In genomic region chr5:117880916-117881555, GRCm38 (mm10) we compare ENCODE assay signal across 14 mouse cellular contexts.
DNase-seq lines count a peak whose midpoint lies in the region; ATAC-seq and TF ChIP-seq lines count a peak whose summit lies in the region.
"Had no signal": no experiment of that assay in that cellular context is flagged by ENCODE, and none has a peak within 500 bp of the region (broad histone marks: within the 10 kb centered on the region; RNA-seq: fewer than 3 reads in every experiment).

No protein-coding gene starts in this region.

- H3K9ac ChIP-seq in forebrain, postnatal 0 days, result no peak overlapping the region
- H3K9ac ChIP-seq: hindbrain, embryonic 15.5 days; limb, embryonic 12.5 days; lung, embryonic 14.5 days; neural tube, embryonic 12.5 days had no signal

- TF ChIP-seq CTCF in forebrain, postnatal 0 days (IDR thresholded peaks at IDR 0.05; ENCODE audit: low read depth), result no peak

- no peak overlapping the region for H3K4me3 ChIP-seq in forebrain, postnatal 0 days (ENCODE audit: low read depth, low read length)
- H3K4me3 ChIP-seq: heart, embryonic 10.5 days; hindbrain, embryonic 15.5 days; limb, embryonic 12.5 days; neural tube, embryonic 12.5 days had no signal

- H3K27me3 ChIP-seq in forebrain, postnatal 0 days (ENCODE audit: insufficient read depth, low read length), result no peaks in the 10 kb centered on the region
- H3K27me3 ChIP-seq: hindbrain, embryonic 15.5 days; neural tube, embryonic 12.5 days had no signal

- ATAC-seq in cerebellum, adult (ENCODE audit: insufficient number of reproducible peaks, low FRiP score, low TSS enrichment), result peak; percentile 72; the same call in 1 of the 2 replicates
- peak; percentile 48; the same call in 1 of the 2 replicates for ATAC-seq in forebrain, postnatal 0 days

- no peak overlapping the region for H3K4me2 ChIP-seq in forebrain, postnatal 0 days (ENCODE audit: low read depth)
- H3K4me2 ChIP-seq: hindbrain, embryonic 15.5 days; limb, embryonic 12.5 days; lung, embryonic 14.5 days; neural tube, embryonic 12.5 days had no signal

- no peak overlapping the region for H3K27ac ChIP-seq in forebrain, postnatal 0 days (ENCODE audit: low read depth, low read length)
- H3K27ac ChIP-seq: heart, embryonic 10.5 days; hindbrain, embryonic 15.5 days; limb, embryonic 12.5 days; neural tube, embryonic 12.5 days had no signal

- 67% methylated on average over 9 of the region's 9 CpGs for WGBS in forebrain, postnatal 0 days

- H3K9me3 ChIP-seq in forebrain, postnatal 0 days (ENCODE audit: low read length), result no peaks in the 10 kb centered on the region
- H3K9me3 ChIP-seq: hindbrain, embryonic 15.5 days; neural tube, embryonic 12.5 days had no signal

- no peaks in the 10 kb centered on the region for H3K36me3 ChIP-seq in forebrain, postnatal 0 days (ENCODE audit: insufficient read depth)
- H3K36me3 ChIP-seq: heart, embryonic 10.5 days; hindbrain, embryonic 15.5 days; limb, embryonic 12.5 days; neural tube, embryonic 12.5 days had no signal

- H3K4me1 ChIP-seq in forebrain, postnatal 0 days (ENCODE audit: insufficient read depth), result no peaks in the 10 kb centered on the region
- H3K4me1 ChIP-seq: heart, embryonic 10.5 days; hindbrain, embryonic 15.5 days; limb, embryonic 12.5 days; neural tube, embryonic 12.5 days had no signal

- DNase-seq in adrenal gland, adult 2 months, result peak; percentile 51
- no peak for DNase-seq in adrenal gland, postnatal 4 days (ENCODE audit: low spot score in 2 of 2)
- DNase-seq in layer of hippocampus, adult 9-11 months, result peak; percentile 33
- no peak for DNase-seq in layer of hippocampus, postnatal 14 days (ENCODE audit: low spot score in 2 of 2)
- DNase-seq in forebrain, postnatal 0 days, result peak; percentile 64
- no peak for DNase-seq in urinary bladder, postnatal 25 days (ENCODE audit: low spot score)
- no peak for DNase-seq in heart, postnatal 4 days
- DNase-seq: lung, embryonic 14.5 days; retina, postnatal 1 day had no signal

Comparison
In these comparisons a context has a peak if more than half of its experiments do, and no peak if none do; other contexts are left out.
1. DNase-seq: peak in adrenal gland, adult 2 months (single experiment), layer of hippocampus, adult 9-11 months (single experiment) and forebrain, postnatal 0 days (single experiment); none in adrenal gland, postnatal 4 days (0 of 2), layer of hippocampus, postnatal 14 days (0 of 2), urinary bladder, postnatal 25 days (single experiment) and heart, postnatal 4 days (single experiment).